Mouse (Mus musculus) liver, embryonic 11.5 days (tissue): ENCODE data around the gene Mgam. TPM values are rescaled to one million over a fixed set of nuclear protein-coding genes. Genes with fewer than 3 reads are reported as not detected.
"Not testable (repeated sequence)": the region's sequence is repeated elsewhere in the genome, so short reads cannot be mapped to it uniquely, and the experiment has no call there.

Experiments used
- ATAC-seq: fragments of 200-750 bp; cut with Nextera tagmentation; replicated peaks from 2 replicates; pipeline ENCODE4 v1.8.0; 2017; ENCODE audit warnings: moderate number of reproducible peaks, mild to moderate bottlenecking, moderate TSS enrichment, moderate library complexity; ENCODE audit not compliant: low FRiP score
- DNase-seq: peaks from one replicate; pipeline ENCODE4 v3.0.0-alpha.2; 2017; ENCODE audit warnings: low spot score
- H3K27ac ChIP-seq: fragments of 300-500 bp; sonication (generic); 2 replicates; pipeline ENCODE4 v1.5.1; 2014; ENCODE audit warnings: mild to moderate bottlenecking, low read depth, low read length, control low read depth
- H3K27me3 ChIP-seq: fragments of 300-500 bp; sonication (generic); replicated peaks from 2 replicates; pipeline ENCODE4 v1.6.1; 2014; ENCODE audit warnings: low read length, mixed read lengths; ENCODE audit not compliant: control insufficient read depth, insufficient read depth
- H3K36me3 ChIP-seq: fragments of 300-500 bp; sonication (generic); 2 replicates; pipeline ENCODE4 v1.6.1; 2014; ENCODE audit warnings: mild to moderate bottlenecking, low read length, moderate library complexity, mixed read lengths; ENCODE audit not compliant: control insufficient read depth, insufficient read depth
- H3K4me1 ChIP-seq: fragments of 300-500 bp; sonication (generic); replicated peaks from 2 replicates; pipeline ENCODE4 v1.6.1; 2014; ENCODE audit warnings: low read length, mixed read lengths; ENCODE audit not compliant: control insufficient read depth, insufficient read depth
- H3K4me2 ChIP-seq: fragments of 300-500 bp; sonication (generic); 2 replicates; pipeline ENCODE4 v1.6.1; 2014; ENCODE audit warnings: mild to moderate bottlenecking, control low read depth, moderate library complexity
- H3K4me3 ChIP-seq: fragments of 300-500 bp; sonication (generic); 2 replicates; pipeline ENCODE4 v1.5.1; 2014; ENCODE audit warnings: low read depth, low read length, control low read depth
- H3K9ac ChIP-seq: fragments of 300-500 bp; sonication (generic); 2 replicates; pipeline ENCODE4 v1.6.1; 2014; ENCODE audit warnings: low read depth, low read length, control low read depth
- H3K9me3 ChIP-seq: fragments of 300-500 bp; sonication (generic); 2 replicates; pipeline ENCODE4 v1.6.1; 2016; ENCODE audit warnings: low read length, inconsistent platforms, mixed read lengths; ENCODE audit not compliant: control insufficient read depth
- WGBS: fragments of 180-500 bp; shearing (Covaris S2); extraction: QIAGEN DNeasy Blood & Tissue Kit; methylation state at CpG from one replicate; pipeline ENCODE4 v1.1.7; 2014; 5-methylcytosine and 5-hydroxymethylcytosine counted together
- polyA plus RNA-seq: library from polyadenylated mRNA; unstranded; fragments of >200 nt; fragmentation: Nextera tagmentation; extraction: Ambion mirVana; gene quantifications from 2 replicates; pipeline ENCODE4 v1.2.1, GENCODE M21; 2014

Mgam gene
- polyA plus RNA-seq, 1 experiment from 2014 or later: 0.12 TPM

GRCm38 (mm10) chr6:40689180-40689579 lies 60.5 kb downstream of the Mgam start:
- no peaks in the 10 kb centered on the region for H3K9me3 ChIP-seq
- no peak overlapping the region for H3K9ac ChIP-seq
- DNase-seq (no peak), ATAC-seq (0 out of 2 replicates have a peak, but pooled peaks have one; percentile 34)
- no peaks in the 10 kb centered on the region for H3K4me1 ChIP-seq
- H3K27me3 ChIP-seq: no peaks in the 10 kb centered on the region
- no peak overlapping the region for H3K27ac ChIP-seq
- H3K4me2 ChIP-seq: no peak overlapping the region
- no peaks in the 10 kb centered on the region for H3K36me3 ChIP-seq
- H3K4me3 ChIP-seq: no peak overlapping the region
- 5% methylated on average over 5 of the region's 5 CpGs for WGBS

- H3K36me3 ChIP-seq, H3K4me2 ChIP-seq, H3K9me3 ChIP-seq, DNase-seq, H3K4me3 ChIP-seq, H3K4me1 ChIP-seq, H3K27ac ChIP-seq, ATAC-seq, H3K27me3 ChIP-seq, H3K9ac ChIP-seq: not testable (repeated sequence)
- WGBS: 54% methylated on average over 3 of the region's 4 CpGs
These were observed 63.4 kb downstream of the Mgam start for GRCm38 (mm10) chr6:40692007-40692406.

- not testable (repeated sequence) for H3K36me3 ChIP-seq, H3K4me2 ChIP-seq, ATAC-seq, H3K27me3 ChIP-seq, H3K27ac ChIP-seq, H3K9me3 ChIP-seq, H3K4me3 ChIP-seq, H3K9ac ChIP-seq, H3K4me1 ChIP-seq, DNase-seq
- WGBS: 84% methylated on average over 5 of the region's 5 CpGs
These were observed 84.9 kb downstream of the Mgam start for GRCm38 (mm10) chr6:40713494-40713893.

GRCm38 (mm10) chr6:40715705-40716104 lies 87.1 kb downstream of the Mgam start:
- H3K4me2 ChIP-seq: no peak overlapping the region
- no peak overlapping the region for H3K4me3 ChIP-seq
- no peaks in the 10 kb centered on the region for H3K27me3 ChIP-seq
- no peaks in the 10 kb centered on the region for H3K9me3 ChIP-seq
- H3K9ac ChIP-seq: no peak overlapping the region
- H3K27ac ChIP-seq: no peak overlapping the region
- no peaks in the 10 kb centered on the region for H3K36me3 ChIP-seq
- WGBS: 79% methylated on average over 1 of the region's 1 CpGs
- ATAC-seq: no peak
- no peaks in the 10 kb centered on the region for H3K4me1 ChIP-seq
- DNase-seq: no peak

GRCm38 (mm10) chr6:40728506-40728905 lies 99.9 kb downstream of the Mgam start:
- ATAC-seq, H3K4me3 ChIP-seq, DNase-seq, H3K27me3 ChIP-seq, H3K4me2 ChIP-seq, H3K4me1 ChIP-seq, H3K9ac ChIP-seq, H3K9me3 ChIP-seq, H3K36me3 ChIP-seq, H3K27ac ChIP-seq: not testable (repeated sequence)
- 66% methylated on average over 4 of the region's 4 CpGs for WGBS

GRCm38 (mm10) chr6:40739545-40739944 lies 110.9 kb downstream of the Mgam start:
- H3K36me3 ChIP-seq: no peaks in the 10 kb centered on the region
- no peak overlapping the region for H3K4me3 ChIP-seq
- no peak overlapping the region for H3K9ac ChIP-seq
- H3K27ac ChIP-seq: no peak overlapping the region
- DNase-seq (no peak), ATAC-seq (no peak)
- no peaks in the 10 kb centered on the region for H3K9me3 ChIP-seq
- WGBS: 75% methylated on average over 3 of the region's 3 CpGs
- H3K4me2 ChIP-seq: no peak overlapping the region
- H3K27me3 ChIP-seq: no peaks in the 10 kb centered on the region
- H3K4me1 ChIP-seq: no peaks in the 10 kb centered on the region

GRCm38 (mm10) chr6:40749030-40749429 lies 120.4 kb downstream of the Mgam start:
- not testable (repeated sequence) for H3K27me3 ChIP-seq, H3K9ac ChIP-seq, H3K4me3 ChIP-seq, H3K36me3 ChIP-seq, H3K4me1 ChIP-seq, H3K9me3 ChIP-seq, H3K27ac ChIP-seq, ATAC-seq, H3K4me2 ChIP-seq, DNase-seq
- 79% methylated on average over 6 of the region's 6 CpGs for WGBS

GRCm38 (mm10) chr6:40755948-40756347 lies 127.3 kb downstream of the Mgam start:
- 77% methylated on average over 1 of the region's 1 CpGs for WGBS
- H3K4me3 ChIP-seq: no peak overlapping the region
- ATAC-seq: no peak
- no peak overlapping the region for H3K4me2 ChIP-seq
- no peaks in the 10 kb centered on the region for H3K36me3 ChIP-seq
- H3K27me3 ChIP-seq: no peaks in the 10 kb centered on the region
- no peak overlapping the region for H3K27ac ChIP-seq
- no peaks in the 10 kb centered on the region for H3K9me3 ChIP-seq
- no peak for DNase-seq
- no peaks in the 10 kb centered on the region for H3K4me1 ChIP-seq
- H3K9ac ChIP-seq: no peak overlapping the region

- H3K27ac ChIP-seq, H3K36me3 ChIP-seq, H3K27me3 ChIP-seq, H3K4me3 ChIP-seq, ATAC-seq, H3K9ac ChIP-seq, DNase-seq, H3K9me3 ChIP-seq, H3K4me2 ChIP-seq, H3K4me1 ChIP-seq: not testable (repeated sequence)
- 71% methylated on average over 4 of the region's 4 CpGs for WGBS
These were observed 128.7 kb downstream of the Mgam start for GRCm38 (mm10) chr6:40757346-40757745.
